Mouse (Mus musculus) limb, embryonic 14.5 days (tissue): ENCODE measurements at regions not wholly inside any gene's neighbourhood (a gene's known extent, or its start where the extent isn't known, plus 50 kb on each side); places are given as distances from the start of the nearest gene placed in this dataset.
"Not testable (repeated sequence)": the region's sequence is repeated elsewhere in the genome, so short reads cannot be mapped to it uniquely, and the experiment has no call there.

Experiments used
- ATAC-seq: fragments of 200-750 bp; cut with Nextera tagmentation; 2 replicates; pipeline ENCODE4 v1.8.0; 2017; ENCODE audit warnings: low read depth, moderate number of reproducible peaks, moderate TSS enrichment; ENCODE audit not compliant: low FRiP score
- DNase-seq: peaks from one replicate; pipeline ENCODE4 v3.0.0-alpha.2; 2015; ENCODE audit warnings: low spot score
- H3K27ac ChIP-seq: fragments of 300-500 bp; sonication (generic); replicated peaks from 2 replicates; pipeline ENCODE4 v1.5.1; 2014; ENCODE audit warnings: low read depth, mild to moderate bottlenecking, low read length, moderate library complexity, mixed read lengths
- H3K27me3 ChIP-seq: fragments of 300-500 bp; sonication (generic); 2 replicates; pipeline ENCODE4 v1.6.1; 2014; ENCODE audit warnings: low read length, mixed read lengths; ENCODE audit not compliant: control insufficient read depth, insufficient read depth
- H3K36me3 ChIP-seq: fragments of 300-500 bp; sonication (generic); 2 replicates; pipeline ENCODE4 v1.6.1; 2014; ENCODE audit warnings: mild to moderate bottlenecking, low read length, moderate library complexity, mixed read lengths; ENCODE audit not compliant: control insufficient read depth, insufficient read depth
- H3K4me1 ChIP-seq: fragments of 300-500 bp; sonication (generic); 2 replicates; pipeline ENCODE4 v1.6.1; 2014; ENCODE audit warnings: antibody characterized with exemption, low read length, mixed read lengths; ENCODE audit not compliant: control insufficient read depth, insufficient read depth
- H3K4me2 ChIP-seq: fragments of 300-500 bp; sonication (generic); replicated peaks from 2 replicates; pipeline ENCODE4 v1.6.1; 2014; ENCODE audit warnings: low read depth, mild to moderate bottlenecking, low read length, moderate library complexity; ENCODE audit not compliant: severe bottlenecking
- H3K4me3 ChIP-seq: fragments of 300-500 bp; sonication (generic); replicated peaks from 2 replicates; pipeline ENCODE4 v1.5.1; 2014; ENCODE audit warnings: low read length
- H3K9ac ChIP-seq: fragments of 300-500 bp; sonication (generic); 2 replicates; pipeline ENCODE4 v1.6.1; 2014; ENCODE audit warnings: mild to moderate bottlenecking, low read depth, low read length, moderate library complexity; ENCODE audit not compliant: severe bottlenecking
- H3K9me3 ChIP-seq: fragments of 300-500 bp; sonication (generic); 2 replicates; pipeline ENCODE4 v1.6.1; 2016; ENCODE audit warnings: low read length; ENCODE audit not compliant: control insufficient read depth
- POLR2A ChIP-seq: fragments of 200-500 bp; IDR thresholded peaks from 2 replicates; pipeline ENCODE4 v1.8.0; 2012; ENCODE audit warnings: inconsistent platforms, mild to moderate bottlenecking, moderate library complexity, borderline replicate concordance; ENCODE audit not compliant: insufficient read depth, insufficient read length; ENCODE audit errors: extremely low read depth
- WGBS: fragments of 180-500 bp; shearing (Covaris S2); extraction: QIAGEN DNeasy Blood & Tissue Kit; methylation state at CpG from one replicate; pipeline ENCODE4 v1.1.7; 2014; 5-methylcytosine and 5-hydroxymethylcytosine counted together

GRCm38 (mm10) chr6:37790878-37791277 lies 79.7 kb upstream of the Trim24 start:
- TF ChIP-seq POLR2A, result no peak
- no peak for DNase-seq

DNA sequence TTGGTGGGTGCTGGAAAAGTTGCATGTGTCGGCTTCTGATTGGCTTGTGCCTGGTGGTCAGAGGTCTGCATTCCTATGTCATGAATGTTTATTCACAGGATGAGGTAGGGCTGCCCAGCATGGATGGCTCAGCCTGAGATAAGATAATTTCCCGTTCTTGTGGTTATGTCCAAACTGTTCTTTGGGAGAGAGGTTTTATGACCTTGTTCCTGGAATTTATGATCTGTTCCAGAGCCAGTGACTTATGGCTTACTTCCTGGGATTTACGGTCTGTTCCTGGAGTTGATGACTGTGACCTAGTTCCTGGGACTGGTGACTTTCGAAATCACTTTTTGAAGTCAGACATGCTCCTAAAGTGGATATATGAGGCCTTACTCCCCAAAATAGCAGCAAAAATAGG lies 76.4 kb upstream of the Trim24 start:
- Histone ChIP-seq H3K27me3 (no peaks in the 10 kb centered on the region), H3K4me2 (no peak overlapping the region), H3K36me3 (no peaks in the 10 kb centered on the region), H3K27ac (no peak overlapping the region), H3K4me3 (no peak overlapping the region), H3K4me1 (no peaks in the 10 kb centered on the region), H3K9me3 (no peaks in the 10 kb centered on the region), H3K9ac (no peak overlapping the region)
- DNase-seq, result no peak
- 35% methylated on average over 4 of the region's 4 CpGs for WGBS
- TF ChIP-seq POLR2A, result no peak
- no peak for ATAC-seq

More at GRCm38 (mm10) chr6:37790878-37791277, 79.7 kb upstream of the Trim24 start:
- no peak overlapping the region for H3K4me3 ChIP-seq
- no peak overlapping the region for H3K27ac ChIP-seq
- 88% methylated on average over 1 of the region's 1 CpGs for WGBS
- no peak overlapping the region for H3K9ac ChIP-seq
- no peak overlapping the region for H3K4me2 ChIP-seq
- no peaks in the 10 kb centered on the region for H3K4me1 ChIP-seq
- no peaks in the 10 kb centered on the region for H3K36me3 ChIP-seq
- no peaks in the 10 kb centered on the region for H3K27me3 ChIP-seq
- H3K9me3 ChIP-seq, result no peaks in the 10 kb centered on the region
- ATAC-seq, result no peak

DNA sequence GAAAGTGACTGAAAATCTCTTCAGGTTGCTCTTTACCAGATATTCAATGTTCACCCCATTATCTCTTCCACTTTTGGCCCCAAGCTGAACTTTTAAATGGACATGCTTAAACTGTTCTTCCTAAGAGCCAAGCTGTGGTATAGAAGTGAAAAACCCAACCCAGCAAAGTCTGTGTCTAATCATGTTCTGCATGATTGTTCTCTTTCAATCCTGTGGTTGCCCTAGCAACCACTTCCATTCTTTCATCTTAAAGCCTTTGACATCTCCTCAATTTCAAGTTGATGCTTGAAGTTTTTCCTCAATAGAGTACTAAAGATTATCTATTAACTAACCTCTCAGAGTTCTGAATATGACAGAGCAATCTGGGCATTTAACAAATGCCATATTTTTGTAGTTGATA lies 75.6 kb upstream of the Trim24 start:
- no peaks in the 10 kb centered on the region for H3K4me1 ChIP-seq
- ATAC-seq (no peak), DNase-seq (no peak)
- no peak overlapping the region for H3K4me3 ChIP-seq
- no peak for TF ChIP-seq POLR2A
- H3K4me2 ChIP-seq, result no peak overlapping the region
- H3K9ac ChIP-seq, result no peak overlapping the region
- H3K27ac ChIP-seq, result no peak overlapping the region
- H3K9me3 ChIP-seq, result no peaks in the 10 kb centered on the region
- H3K27me3 ChIP-seq, result no peaks in the 10 kb centered on the region
- H3K36me3 ChIP-seq, result no peaks in the 10 kb centered on the region

- H3K4me2 ChIP-seq, result no peak overlapping the region
- TF ChIP-seq POLR2A, result no peak
- H3K27me3 ChIP-seq, result no peaks in the 10 kb centered on the region
- no peak overlapping the region for H3K9ac ChIP-seq
- ATAC-seq (no peak), DNase-seq (no peak)
- no peak overlapping the region for H3K27ac ChIP-seq
- WGBS, result 93% methylated on average over 5 of the region's 5 CpGs
- H3K4me3 ChIP-seq, result no peak overlapping the region
- peaks cover 8% of the 10 kb centered on the region; the same call in 1 of the 2 replicates for H3K9me3 ChIP-seq
- no peaks in the 10 kb centered on the region for H3K36me3 ChIP-seq
- H3K4me1 ChIP-seq, result no peaks in the 10 kb centered on the region
Measured at GRCm38 (mm10) chr6:37803231-37803630, 67.4 kb upstream of the Trim24 start.

DNA sequence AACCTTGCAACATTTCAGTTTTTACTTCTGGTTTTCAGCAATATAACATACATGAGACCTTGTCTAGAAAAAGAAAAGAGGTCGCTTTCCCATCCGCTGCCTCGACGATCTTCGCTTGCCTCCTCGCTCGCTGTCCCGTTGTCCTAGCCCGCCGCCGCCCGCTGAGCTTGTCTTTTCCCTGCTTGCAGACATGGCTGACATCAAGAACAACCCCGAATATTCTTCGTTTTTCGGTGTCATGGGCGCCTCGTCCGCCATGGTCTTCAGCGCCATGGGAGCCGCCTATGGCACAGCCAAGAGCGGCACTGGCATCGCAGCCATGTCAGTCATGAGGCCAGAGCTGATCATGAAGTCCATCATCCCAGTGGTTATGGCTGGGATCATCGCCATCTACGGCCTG lies 64.7 kb upstream of the Trim24 start:
- H3K36me3 ChIP-seq, H3K27me3 ChIP-seq, DNase-seq, H3K27ac ChIP-seq, H3K9ac ChIP-seq, H3K4me2 ChIP-seq, H3K4me3 ChIP-seq, ATAC-seq, H3K4me1 ChIP-seq, H3K9me3 ChIP-seq: not testable (repeated sequence)
- WGBS, result 96% methylated on average over 23 of the region's 24 CpGs

- H3K4me1 ChIP-seq, H3K4me2 ChIP-seq, DNase-seq, H3K4me3 ChIP-seq, H3K36me3 ChIP-seq, H3K9me3 ChIP-seq, H3K9ac ChIP-seq, H3K27ac ChIP-seq, H3K27me3 ChIP-seq: not testable (repeated sequence)
- ATAC-seq, result peak; percentile 62; the same call in 1 of the 2 replicates
- 39% methylated on average over 1 of the region's 10 CpGs for WGBS
Measured at GRCm38 (mm10) chr6:37806529-37807191, 64.0 kb upstream of the Trim24 start.

DNA sequence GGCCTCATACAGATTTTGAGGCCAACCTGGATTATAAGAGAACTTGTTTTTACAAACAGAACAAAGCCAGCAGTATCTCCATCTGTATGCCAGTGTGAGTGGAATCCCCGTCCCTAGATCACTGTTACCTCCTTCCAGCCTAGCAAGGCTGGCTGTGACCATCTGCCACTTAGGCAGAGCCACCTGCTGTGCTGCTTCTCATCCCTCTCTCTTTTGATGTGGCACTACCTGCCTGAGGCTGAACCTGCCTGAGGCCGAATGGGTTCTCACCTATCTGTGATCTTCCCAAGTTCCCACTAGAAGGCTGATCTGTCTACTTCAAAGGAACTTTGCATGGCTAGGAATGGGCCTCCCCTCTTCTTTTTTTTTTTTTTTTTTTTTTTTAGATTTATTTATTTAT lies 55.4 kb upstream of the Trim24 start:
- not testable (repeated sequence) for H3K9ac ChIP-seq, H3K27me3 ChIP-seq, H3K36me3 ChIP-seq, H3K4me2 ChIP-seq, ATAC-seq, H3K4me3 ChIP-seq, H3K27ac ChIP-seq, H3K4me1 ChIP-seq, H3K9me3 ChIP-seq, DNase-seq
- 68% methylated on average over 2 of the region's 2 CpGs for WGBS
